Mouse (Mus musculus): ENCODE measurements around the gene Klhl11.

GRCm38 (mm10) chr11:100421537-100421936, 51.0 kb downstream of the Klhl11 start:
- TF ChIP-seq TAL1 (IDR thresholded peaks at IDR 0.05; ENCODE audit: low read length), result no peak
- no peak for TF ChIP-seq GATA1 (IDR thresholded peaks at IDR 0.05; ENCODE audit: low read length)
